Mouse (Mus musculus) ES-Bruce4 (cell line): Measurements from ENCODE around the gene Zdhhc7.

Experiments
- CTCF ChIP-seq: IDR thresholded peaks from one replicate; pipeline ENCODE4 v1.8.1; 2011; ENCODE audit warnings: low read depth, low read length
- EP300 ChIP-seq: IDR thresholded peaks from 2 replicates; pipeline ENCODE4 v1.6.1; 2011; ENCODE audit warnings: low read depth, low read length; ENCODE audit not compliant: insufficient read depth
- POLR2A ChIP-seq: IDR thresholded peaks from one replicate; pipeline ENCODE4 v1.8.1; 2011; ENCODE audit warnings: low read length; ENCODE audit not compliant: insufficient read depth

- TF ChIP-seq CTCF (no peak), POLR2A (no peak), EP300 (no peak)
Measured at GRCm38 (mm10) chr8:120042542-120043312, 58.6 kb downstream of the Zdhhc7 start.
